Mouse (Mus musculus) right cerebral cortex, postnatal 36 days (tissue): ENCODE measurements around the gene Apobec4.
A peak's percentile ranks its signal among the peaks of the same experiment; 100 is the strongest.

Experiments
- DNase-seq, 2 experiments: peaks; one replicate each; pipeline ENCODE4 v3.0.0; 2022; ENCODE audit warnings: low spot score in 2 of 2, mixed read lengths in 1 of 2

Apobec4 gene

DNA sequence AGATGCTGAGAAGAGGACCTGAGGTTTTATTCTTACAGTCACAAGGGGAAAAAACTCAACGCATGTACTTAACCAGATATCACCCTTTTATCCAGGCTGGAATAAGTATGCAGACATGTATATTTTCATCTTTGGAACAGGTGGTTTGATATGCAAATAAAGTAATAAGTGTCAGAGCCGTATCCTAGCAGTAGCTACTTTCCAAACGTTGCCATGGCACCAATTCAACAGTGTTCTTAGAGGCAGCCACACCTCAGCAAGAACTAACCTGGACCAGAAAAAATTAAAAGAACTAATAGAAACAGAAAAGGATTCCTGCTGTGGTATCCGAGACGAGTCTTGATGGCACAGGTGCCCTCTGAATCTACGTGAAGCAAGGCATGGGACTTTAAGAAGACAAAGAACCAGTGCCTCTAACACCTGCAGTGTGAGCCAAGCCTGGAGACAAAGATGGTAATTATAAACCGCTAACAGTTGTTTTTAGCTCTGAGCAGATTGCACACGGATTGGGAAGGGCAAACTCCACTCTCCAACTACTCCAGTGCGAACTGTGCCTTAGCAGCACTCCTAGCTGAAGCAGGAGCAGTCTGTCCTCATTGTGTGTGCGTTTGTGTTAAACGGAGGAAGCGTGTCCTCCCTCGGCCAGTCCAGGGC is at the start of gene Apobec4:
TSS of gene Apobec4 (plus strand) at position 240 of the 654 bp plus-strand sequence.
- DNase-seq = peak; percentile 38 to 60

DNA sequence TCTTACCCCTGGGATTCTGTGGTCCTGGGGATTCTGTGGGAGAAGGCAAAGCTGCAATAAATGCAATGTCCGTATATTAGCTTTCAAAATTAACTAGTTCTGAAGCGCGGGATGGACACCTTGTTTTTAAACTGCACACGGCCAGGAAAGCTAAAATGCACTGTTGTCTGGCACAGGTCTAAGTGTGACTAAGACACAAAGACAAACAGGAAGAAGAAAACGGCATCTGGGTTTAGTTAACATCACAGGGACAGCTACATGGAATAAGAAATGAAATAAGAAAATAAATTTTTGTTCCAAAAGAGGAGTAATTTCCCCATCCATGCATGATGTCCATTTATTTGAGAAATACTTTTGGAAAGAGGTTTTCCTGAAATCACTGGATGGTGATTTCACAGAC is 49.3 kb upstream of the Apobec4 start:
- no peak for DNase-seq

DNA sequence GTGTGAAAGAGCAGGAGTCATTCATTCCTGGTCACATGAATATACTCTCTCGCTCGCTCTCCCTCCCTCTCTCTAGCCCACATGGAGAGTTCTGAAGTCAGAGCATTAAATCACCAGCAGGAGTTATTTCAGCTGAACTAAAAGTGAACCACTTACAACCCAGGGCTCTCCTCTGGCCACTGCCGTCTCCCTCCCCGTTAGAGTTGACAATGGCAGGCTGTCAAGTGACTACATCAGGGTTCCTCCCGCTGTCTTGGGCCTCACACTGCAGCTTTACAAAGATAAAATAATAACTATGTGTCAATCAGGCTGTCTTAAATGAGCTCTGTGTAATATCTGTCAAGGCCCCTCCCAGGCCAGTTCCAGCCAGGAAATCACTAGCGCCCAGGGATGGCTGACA is 47.4 kb upstream of the Apobec4 start:
- DNase-seq = no peak

DNA sequence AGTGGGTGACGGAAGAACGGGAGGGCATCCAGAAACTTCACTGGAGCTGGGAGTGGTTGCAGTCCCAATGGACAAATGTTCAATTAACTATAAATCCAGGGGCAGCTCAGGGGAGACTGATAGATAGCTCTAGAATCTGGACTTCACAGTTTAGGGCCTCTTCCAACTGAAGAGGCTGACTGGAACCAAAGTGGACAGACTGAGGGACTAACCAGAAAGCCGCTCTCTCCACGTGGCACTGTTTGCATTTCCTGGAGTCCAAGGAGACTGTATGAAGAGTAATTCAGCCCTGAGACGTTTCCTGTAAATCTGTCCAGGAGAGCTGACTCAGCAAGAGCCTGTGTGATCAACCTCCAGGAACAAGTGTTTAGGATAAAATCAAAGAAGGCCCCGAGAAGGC is 46.4 kb upstream of the Apobec4 start:
- DNase-seq = no peak

DNA sequence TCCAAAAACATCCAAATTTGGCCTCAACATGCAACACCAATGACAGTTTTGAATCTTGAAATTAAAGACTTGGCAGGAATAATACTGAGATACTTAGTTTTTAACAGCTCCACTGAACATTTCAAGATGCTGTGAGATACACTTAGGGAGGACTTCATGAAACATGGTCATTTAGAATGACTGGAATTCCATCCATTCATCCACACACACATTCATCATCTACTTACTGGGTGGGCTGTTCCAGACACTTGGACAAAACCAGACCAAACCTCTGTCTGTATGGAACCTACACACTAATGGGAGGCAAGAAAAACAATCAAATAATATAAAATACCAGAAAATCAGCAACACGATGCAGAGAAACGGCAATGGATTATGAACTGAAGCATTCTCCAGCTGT is 42.8 kb upstream of the Apobec4 start:
- no peak for DNase-seq

DNA sequence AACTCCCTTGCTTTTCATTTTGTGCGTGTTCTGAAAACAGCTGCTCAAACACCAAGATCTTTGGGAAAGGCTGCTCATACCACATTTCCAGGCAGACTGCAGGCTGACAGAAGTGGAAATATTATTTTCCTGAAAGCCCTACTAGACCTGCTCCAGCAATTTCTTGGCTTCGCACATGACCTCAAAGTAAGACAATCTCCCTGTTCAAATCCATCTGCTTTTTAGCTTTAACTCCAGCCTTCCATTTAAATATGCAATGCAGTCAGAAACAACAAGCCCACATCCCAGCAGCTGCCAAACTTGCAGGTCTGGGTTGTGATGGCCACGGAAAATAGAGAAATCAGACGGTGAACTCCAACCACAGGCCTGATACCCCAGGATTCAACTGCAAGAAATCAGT is 39.3 kb upstream of the Apobec4 start:
- DNase-seq = no peak

DNA sequence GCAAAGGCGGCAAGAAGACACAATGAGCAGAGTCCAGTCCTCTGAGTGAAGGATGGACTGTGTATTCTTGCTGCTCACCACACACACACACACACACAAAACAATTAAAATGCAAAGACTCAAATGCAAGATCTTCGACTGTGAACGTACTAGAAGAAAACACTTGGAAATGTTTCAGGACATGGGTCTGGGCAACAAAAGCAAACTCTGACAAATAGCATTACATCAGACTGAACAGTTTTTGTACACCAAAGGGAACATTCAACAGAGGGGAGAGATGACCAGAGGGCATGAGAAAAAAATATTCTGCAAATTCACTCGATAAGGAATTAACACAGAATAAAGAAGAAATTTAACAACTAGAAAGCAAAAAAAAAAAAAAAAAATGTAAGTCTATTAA is 36.4 kb upstream of the Apobec4 start:
- DNase-seq = no peak

DNA sequence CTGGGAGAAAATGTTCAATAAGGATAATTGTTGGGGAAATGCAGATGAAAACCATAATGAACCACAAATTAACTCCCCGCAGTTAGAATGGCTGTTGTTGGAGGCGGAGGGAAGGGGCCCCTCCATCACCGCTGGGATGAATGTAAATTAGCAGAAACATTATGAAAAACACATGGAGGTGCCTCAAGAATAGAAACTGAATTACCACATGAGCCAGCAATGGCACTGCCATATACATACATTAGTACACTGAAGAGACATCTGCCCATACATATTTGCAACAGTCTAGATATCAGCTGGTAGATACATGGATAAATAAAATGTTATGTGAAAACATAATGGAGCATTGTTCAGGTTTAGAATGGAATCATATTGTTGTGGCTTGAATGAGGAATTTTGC is 35.9 kb upstream of the Apobec4 start:
- DNase-seq = no peak

DNA sequence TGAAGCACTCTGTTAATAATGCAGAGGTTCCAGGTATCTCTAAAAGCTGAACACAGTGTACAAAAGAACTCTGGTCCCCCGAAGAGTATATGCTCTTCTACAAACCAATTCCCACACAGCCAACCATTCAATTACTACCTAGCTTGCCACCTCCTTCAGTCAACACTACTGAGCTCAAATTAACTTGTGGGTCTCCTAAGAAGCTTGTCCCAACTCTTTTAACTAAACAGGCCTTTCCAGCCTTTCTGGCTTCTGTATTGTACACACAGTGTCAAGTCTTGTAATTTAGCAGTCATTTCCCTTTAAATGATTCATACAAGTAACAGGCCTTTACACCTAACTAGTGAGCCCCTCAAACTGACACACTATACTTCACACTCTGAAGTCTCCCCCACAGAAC is 33.0 kb upstream of the Apobec4 start:
- DNase-seq = no peak

DNA sequence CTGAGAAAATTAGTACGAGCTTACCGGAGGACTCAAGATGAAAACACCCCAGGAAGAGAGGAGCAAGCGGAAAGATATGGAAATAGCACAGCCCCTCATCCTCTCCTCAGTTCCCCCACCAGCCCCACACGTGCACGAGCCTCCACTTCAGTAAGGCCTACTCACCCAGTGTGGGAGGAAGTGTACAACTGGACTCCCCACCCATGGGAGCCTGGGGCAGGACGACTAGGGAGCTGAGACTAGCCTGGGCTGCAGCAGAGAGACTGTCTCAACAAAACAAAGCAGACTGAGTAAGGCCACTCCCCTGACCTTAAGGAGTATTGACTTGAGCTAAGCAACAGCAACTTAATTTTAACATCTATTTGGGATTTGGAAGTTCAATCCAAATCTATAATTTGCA is 32.2 kb upstream of the Apobec4 start:
- DNase-seq = no peak

DNA sequence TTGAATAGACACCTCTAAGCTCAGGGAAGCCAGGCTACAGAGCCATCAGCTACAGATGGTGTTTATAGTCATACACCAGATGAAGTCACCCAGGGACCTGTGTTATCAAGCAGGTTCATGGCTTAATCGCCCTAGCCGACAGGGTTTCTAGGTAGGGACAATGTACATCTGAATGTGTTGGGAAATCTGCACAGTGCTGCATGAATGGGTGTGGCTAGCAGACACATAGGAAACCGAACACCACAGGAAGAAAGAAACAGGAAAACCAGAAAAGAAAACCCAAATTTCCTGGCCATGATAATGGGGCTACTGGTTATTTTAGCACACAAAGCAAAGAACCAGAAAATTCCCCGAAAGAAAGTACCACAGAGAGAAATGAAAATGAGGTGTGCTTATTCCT is 29.4 kb upstream of the Apobec4 start:
- DNase-seq = no peak

DNA sequence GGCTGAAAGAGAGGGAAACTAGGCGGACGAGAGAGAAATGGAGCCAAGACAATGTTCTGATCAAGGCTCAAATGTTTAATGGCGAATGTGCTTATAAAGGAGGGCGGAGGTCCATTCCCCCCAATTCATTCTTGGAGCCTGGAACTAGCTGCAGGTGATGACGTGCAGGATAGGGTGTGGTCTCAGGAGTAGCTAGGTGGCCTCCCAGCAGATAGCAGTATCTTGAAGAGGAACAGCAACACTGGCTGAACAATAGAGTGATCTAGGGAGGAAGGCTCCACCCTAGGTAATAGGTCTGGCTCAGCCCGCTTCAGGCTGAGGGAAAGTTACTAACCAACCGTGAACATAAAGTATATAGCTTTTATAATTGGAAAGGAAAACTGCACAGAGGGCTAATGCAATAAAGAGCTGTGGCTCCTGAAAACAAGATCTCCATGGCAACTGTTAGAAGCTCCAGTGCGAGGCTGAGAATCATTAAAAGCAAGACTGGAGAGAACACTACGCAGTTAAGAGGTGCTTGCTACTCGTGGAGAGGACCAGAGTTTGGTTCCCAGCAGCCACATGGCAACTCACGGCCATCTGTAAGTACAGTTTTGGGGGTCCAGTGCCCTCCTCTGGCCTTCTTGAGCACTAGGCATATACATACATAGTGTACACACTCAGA is 28.7 kb upstream of the Apobec4 start:
- no peak for DNase-seq

DNA sequence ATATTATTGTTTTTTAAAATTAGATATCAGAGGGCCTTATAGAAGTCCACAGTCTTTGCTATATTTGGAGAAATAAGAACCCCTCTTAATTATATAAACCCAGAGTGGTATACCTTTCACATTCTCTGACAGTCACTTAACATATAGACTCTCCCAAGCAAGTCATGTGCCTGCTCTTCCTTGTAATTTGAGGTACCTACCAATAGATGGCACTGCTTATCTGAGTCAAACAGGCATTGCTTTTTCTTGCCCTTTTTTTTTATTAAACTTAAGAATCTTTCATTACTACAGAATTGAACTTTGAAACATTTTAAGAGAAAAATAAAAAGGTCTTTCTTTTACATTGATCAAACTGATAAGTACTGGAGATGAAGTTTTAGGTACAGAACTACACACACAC is 26.1 kb upstream of the Apobec4 start:
- no peak for DNase-seq

DNA sequence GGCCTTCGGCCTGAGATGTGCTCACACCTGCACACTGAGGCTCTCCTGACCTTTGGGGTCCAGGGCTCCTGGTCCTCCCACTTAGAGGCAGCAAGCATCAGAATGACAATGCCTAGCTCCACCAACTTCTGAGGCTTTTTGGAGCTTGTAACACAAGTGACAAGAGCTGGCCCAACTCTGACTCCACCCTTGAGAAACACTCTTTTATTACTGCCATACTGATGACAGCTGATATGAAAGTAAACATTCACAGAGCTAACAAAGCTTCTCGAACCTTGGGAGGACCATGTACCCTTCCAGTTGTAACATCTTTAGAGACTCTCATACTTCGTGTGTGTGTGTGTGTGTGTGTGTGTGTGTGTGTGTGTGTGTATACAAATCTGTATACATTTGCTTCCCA is 24.3 kb upstream of the Apobec4 start:
- no peak for DNase-seq

DNA sequence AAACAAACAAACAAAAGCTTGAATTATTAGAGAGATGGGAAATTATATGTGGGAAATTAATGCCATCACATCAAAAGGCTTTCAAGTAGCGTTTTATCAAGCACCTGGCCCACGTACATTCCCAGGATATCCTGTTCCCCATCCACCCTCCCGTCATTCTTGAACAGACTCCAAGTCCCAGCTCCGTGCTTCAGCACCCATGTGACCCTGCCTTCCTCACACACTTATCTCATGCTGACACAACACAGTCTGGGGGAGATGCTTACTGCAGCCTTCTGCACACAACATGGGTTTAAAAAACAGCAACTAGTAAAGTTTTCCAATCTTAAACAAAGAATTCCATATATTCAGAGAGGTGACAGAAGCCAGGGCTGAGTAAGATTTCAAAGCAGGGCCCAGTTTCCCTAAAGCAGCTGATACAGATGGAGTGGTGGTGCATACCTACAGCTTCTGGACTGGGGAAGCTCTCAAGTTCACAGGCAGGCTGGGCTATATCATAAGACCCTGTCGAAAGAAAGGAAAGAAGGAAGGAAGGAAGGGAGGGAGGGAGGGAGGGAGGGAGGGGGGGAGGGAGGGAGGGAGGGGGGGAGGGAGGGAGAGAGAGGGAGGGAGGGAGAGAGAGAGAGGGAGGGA is 22.6 kb upstream of the Apobec4 start:
- DNase-seq = no peak

DNA sequence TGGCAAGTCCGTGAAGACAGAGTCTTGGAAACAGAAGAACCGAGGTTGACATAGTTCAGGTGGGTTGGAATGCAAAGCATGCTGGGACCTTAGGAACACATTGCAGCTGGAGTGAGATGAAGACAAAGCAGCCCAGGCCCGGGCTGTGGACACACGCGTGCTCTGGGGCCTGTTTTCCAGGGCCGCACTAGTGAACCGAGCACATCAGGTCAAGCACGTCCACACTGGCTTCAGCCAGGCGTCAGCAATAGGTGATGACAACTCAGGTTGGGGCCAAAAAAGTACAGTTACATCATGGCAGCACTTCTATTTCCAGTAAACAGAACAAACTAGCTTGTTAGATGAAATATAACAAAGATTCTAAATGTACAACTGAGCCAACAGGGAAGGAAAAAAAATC is 11.6 kb upstream of the Apobec4 start:
- no peak for DNase-seq

DNA sequence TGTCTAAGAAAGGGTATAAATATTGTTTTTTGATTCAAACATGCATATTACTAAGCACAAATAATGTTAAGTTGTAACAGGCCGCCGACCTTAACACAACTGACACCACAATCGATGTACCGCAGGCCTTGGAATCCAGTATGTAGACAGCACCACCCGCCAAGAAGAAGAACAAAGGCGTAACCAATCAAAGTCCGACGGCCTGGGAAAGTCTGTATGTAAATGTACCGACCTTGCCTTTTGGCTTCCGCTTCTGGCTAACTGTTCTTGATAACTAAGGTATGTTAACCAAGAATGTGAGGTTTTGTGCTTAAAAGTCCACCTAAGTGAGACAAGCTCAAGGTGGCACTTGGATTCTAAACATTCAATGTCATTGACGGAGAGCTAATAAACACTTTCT is 11.0 kb upstream of the Apobec4 start:
- DNase-seq = no peak

DNA sequence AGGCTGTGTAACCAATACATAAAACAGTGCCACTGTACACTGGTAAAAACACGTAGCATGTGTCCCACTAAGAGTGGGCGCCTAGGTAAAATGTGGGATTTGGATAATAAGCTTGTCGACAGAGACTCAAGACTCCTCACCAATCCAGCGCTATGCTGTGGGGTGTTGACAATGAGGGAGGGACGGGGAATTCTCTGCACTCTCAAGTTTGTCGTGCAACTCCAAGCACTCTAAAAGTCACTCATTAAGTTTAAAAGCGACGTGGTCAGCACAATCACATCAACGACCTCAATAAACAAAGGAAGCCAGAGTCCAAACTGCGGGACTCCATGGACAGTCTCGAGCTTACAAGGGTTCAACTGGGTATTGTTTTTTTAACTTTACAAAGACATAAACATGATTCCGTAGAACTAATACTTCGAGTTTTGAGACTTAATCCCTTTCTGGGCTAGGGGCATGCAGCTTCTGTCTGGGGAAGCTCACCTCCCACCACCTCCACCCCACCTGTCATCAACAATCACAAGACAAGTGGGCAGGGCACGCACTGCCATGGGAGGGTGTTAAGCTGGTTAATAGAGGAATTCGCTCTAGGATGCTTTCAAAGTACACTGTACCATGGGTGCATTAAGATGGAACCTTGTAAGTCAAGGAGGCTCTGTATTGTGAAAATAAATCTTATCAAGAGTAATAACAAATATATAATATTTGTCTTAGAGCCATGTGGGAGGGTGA is 7.1 kb upstream of the Apobec4 start:
- DNase-seq = no peak

DNA sequence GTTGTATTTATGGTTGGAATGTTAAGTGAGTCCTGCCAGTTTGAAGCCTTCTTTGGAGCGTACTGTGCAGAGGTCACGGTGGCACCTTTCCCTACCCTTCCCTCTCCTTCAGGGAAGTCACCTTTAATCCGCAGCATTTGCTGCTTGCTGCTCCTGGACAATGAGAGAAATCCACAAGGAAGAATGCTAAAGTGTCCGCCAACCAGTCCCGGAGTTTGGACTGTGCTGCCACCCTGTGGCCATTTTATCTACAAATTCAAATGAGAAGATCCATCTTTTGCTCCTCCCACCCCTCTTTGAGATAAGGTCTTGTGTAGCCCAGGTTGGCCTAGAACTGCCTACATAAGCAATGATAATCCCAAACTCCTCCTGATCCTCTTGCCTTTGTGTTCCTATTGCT is 3.9 kb upstream of the Apobec4 start:
- DNase-seq = peak; percentile 55 to 67

DNA sequence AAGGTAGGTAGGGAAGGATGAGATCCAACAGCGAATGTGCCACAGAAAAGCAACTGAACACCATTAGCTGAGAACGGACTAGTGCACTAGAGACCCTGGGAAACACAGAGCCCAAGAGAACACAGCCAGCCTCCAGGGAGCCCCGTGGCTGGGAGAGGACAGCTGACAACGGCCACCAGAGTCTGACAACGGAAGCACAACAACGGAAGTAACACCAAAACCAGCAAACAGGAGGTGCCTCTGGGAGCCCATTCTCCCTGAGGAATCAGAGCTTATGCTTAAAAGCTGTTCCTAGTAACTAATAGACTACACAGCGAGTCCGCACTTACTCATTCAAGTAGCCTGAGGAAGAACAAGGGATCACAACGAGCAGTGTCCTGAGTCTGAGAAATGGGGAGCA is 1.1 kb upstream of the Apobec4 start:
- DNase-seq = no peak

DNA sequence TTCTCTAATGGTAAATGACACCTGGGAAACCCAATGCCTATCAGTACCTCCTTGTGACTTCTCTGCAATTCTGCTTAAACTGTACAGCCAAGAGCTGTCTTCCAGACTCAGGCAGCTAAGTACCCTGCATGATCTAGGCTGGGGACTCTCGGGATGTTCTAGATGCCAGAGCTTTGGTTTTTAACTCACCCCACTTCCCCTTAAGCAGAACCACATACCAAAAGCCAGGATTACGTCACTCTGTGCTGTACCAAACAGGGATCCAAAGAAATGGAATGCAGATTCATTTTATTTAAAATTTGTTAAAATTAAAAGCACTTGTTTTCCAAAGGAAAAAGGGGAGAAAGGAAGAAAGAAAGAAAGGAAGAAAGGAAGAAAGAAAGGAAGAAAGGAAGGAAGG is 11.4 kb downstream of the Apobec4 start:
- no peak for DNase-seq

DNA sequence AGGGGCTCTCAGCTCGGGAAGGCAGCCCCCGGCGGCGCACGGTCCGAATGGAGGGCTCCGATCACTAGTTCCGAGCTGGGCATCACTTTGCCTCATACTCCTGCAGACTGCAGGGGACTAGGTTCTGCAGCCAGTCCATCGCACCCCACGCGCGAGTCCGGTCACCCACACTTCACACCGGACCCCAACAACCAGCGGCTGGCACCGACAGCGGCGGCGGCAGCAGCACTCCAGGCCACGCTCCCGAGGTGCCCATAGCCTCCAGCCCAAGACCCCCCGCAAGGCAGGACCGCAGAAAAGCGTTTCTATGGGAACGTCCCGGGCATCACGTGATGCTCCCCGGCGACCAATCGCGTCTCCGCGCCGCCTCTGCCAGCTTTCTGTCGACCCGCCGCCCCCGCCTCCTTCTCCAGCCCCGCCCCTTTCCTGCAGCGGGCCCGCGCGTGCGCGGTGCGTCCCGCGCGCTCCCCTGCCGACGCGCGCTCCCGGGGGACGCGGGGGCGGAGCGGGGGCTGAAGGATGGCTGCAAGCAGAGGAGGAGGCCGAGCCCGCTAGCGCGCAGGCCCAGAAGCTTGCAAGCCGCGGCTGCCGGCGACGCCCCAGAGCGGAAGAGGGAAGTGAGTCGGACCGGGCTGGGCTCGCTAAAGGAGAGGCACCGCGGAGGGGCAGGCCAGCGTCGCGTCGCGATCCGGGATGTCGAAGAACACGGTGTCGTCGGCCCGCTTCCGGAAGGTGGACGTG is 15.9 kb downstream of the Apobec4 start, which contains the start of the genes Rgl1 and Arpc5:
TSS of gene Rgl1 (minus strand) at position 320 of the 741 bp plus-strand sequence.
TSS of gene Arpc5 (plus strand) at position 511 of the 741 bp plus-strand sequence.
- DNase-seq = peak; percentile 95
